7 mouse cellular contexts compared by ENCODE assay signal in genomic region chr4:148654701-148655398, GRCm38 (mm10). TPM values are rescaled to one million over a fixed set of nuclear protein-coding genes. Genes with fewer than 3 reads are reported as not detected.
DNase-seq lines count a peak whose midpoint lies in the region; ATAC-seq lines count a peak whose summit lies in the region.

No protein-coding gene starts in this region.

- 0 out of 2 replicates have a peak, but pooled peaks have one; percentile 14 for ATAC-seq in neutrophil, adult 5-6 weeks (ENCODE audit: extremely low read depth, insufficient number of reproducible peaks, low FRiP score, poor library complexity, severe bottlenecking)

- intact Hi-C loops in left cerebral cortex, postnatal 4 days (cut with DNase I): no loop called here

- DNase-seq in left cerebral cortex, postnatal 4 days: peak; percentile 38
- no peak for DNase-seq in left cerebral cortex, adult 11 months (ENCODE audit: low spot score)
- DNase-seq in NIH3T3 (ENCODE audit: low read depth): peak; percentile 64
- DNase-seq in c-Kit-positive CD71-negative TER-119-negative erythroid progenitor cells, embryonic 14.5 days (ENCODE audit: low read depth): peak; percentile 46
- peak; percentile 55 for DNase-seq in kidney, postnatal 14 days
- no peak for DNase-seq in right cerebral cortex, adult 2 months (ENCODE audit: low spot score in 2 of 2)

RNA-seq across cellular contexts. Expression of gene Gm572, which starts 11.7 kb away (rescaled TPM):
- not detected for total RNA-seq in left cerebral cortex, postnatal 4 days (2021)
- total RNA-seq in neutrophil, adult 5-6 weeks (2017): 0.35 TPM in 1 of 2 replicates, not detected in the other

RNA-seq across cellular contexts. Expression of gene Tardbp, which starts 28.0 kb away (rescaled TPM):
- 100 to 1,000 TPM; 263 to 324 TPM for total RNA-seq in left cerebral cortex, postnatal 4 days (2021)
- total RNA-seq in neutrophil, adult 5-6 weeks (2017): 303 and 322 TPM in 2 replicates

RNA-seq across cellular contexts. Expression of gene Masp2, which starts 52.5 kb away (rescaled TPM):
- total RNA-seq in left cerebral cortex, postnatal 4 days (2021): 1 to 10 TPM; 2.1 to 2.3 TPM
- 0.37 and 0.70 TPM in 2 replicates for total RNA-seq in neutrophil, adult 5-6 weeks (2017)

Comparison
In these comparisons a context has a peak if more than half of its experiments do, and no peak if none do; other contexts are left out.
1. DNase-seq: peak in left cerebral cortex, postnatal 4 days (single experiment), NIH3T3 (single experiment), c-Kit-positive CD71-negative TER-119-negative erythroid progenitor cells, embryonic 14.5 days (single experiment) and kidney, postnatal 14 days (single experiment); none in left cerebral cortex, adult 11 months (single experiment) and right cerebral cortex, adult 2 months (0 of 2).